Mouse (Mus musculus): ENCODE results near the gene Gnaq. TPM values are rescaled to one million over a fixed set of nuclear protein-coding genes. Genes with fewer than 3 reads are reported as not detected.
"Not testable (repeated sequence)": the region's sequence is repeated elsewhere in the genome, so short reads cannot be mapped to it uniquely, and the experiment has no call there.

Gene Gnaq
- total RNA-seq, 2 experiments from 2014 or later = 161 to 168 TPM

GRCm38 (mm10) chr19:16140710-16141109, 8.1 kb downstream of the Gnaq start:
- intact Hi-C loops (cut with DNase I) = no loop called here
- no peak for DNase-seq (ENCODE audit: low spot score in 2 of 2)

GRCm38 (mm10) chr19:16141857-16142256, 9.2 kb downstream of the Gnaq start:
- intact Hi-C loops (cut with DNase I) = no loop called here
- DNase-seq (ENCODE audit: low spot score in 2 of 2) = no peak

GRCm38 (mm10) chr19:16142990-16143389, 10.4 kb downstream of the Gnaq start:
- intact Hi-C loops (cut with DNase I) = no loop called here
- DNase-seq (ENCODE audit: low spot score in 2 of 2) = no peak

- intact Hi-C loops (cut with DNase I) = no loop called here
- DNase-seq (ENCODE audit: low spot score in 2 of 2) = no peak
Observed at GRCm38 (mm10) chr19:16147446-16147845, 14.8 kb downstream of the Gnaq start.

- intact Hi-C loops (cut with DNase I) = no loop called here
- DNase-seq (ENCODE audit: low spot score in 2 of 2) = no peak
Observed at GRCm38 (mm10) chr19:16149094-16149493, 16.5 kb downstream of the Gnaq start.

- intact Hi-C loops (cut with DNase I) = no loop called here
- no peak for DNase-seq (ENCODE audit: low spot score in 2 of 2)
Observed at GRCm38 (mm10) chr19:16150328-16150727, 17.7 kb downstream of the Gnaq start.

- intact Hi-C loops (cut with DNase I) = no loop called here
Observed at GRCm38 (mm10) chr19:16153851-16154250, 21.2 kb downstream of the Gnaq start.

GRCm38 (mm10) chr19:16154480-16154879, 21.8 kb downstream of the Gnaq start:
- intact Hi-C loops (cut with DNase I) = no loop called here

More at GRCm38 (mm10) chr19:16153851-16154250, 21.2 kb downstream of the Gnaq start:
- no peak for DNase-seq (ENCODE audit: low spot score in 2 of 2)

GRCm38 (mm10) chr19:16157120-16157519, 24.5 kb downstream of the Gnaq start:
- intact Hi-C loops (cut with DNase I) = no loop called here
- no peak for DNase-seq (ENCODE audit: low spot score in 2 of 2)

More at GRCm38 (mm10) chr19:16154480-16154879, 21.8 kb downstream of the Gnaq start:
- DNase-seq (ENCODE audit: low spot score in 2 of 2) = no peak

- no peak for DNase-seq (ENCODE audit: low spot score in 2 of 2)
- intact Hi-C loops (cut with DNase I) = no loop called here
Observed at GRCm38 (mm10) chr19:16160759-16161158, 28.1 kb downstream of the Gnaq start.

GRCm38 (mm10) chr19:16161222-16161621, 28.6 kb downstream of the Gnaq start:
- no peak for DNase-seq (ENCODE audit: low spot score in 2 of 2)
- intact Hi-C loops (cut with DNase I) = no loop called here

GRCm38 (mm10) chr19:16164396-16164795, 31.8 kb downstream of the Gnaq start:
- DNase-seq (ENCODE audit: low spot score in 2 of 2); intact Hi-C loops (cut with DNase I): not testable (repeated sequence)

GRCm38 (mm10) chr19:16167185-16167584, 34.6 kb downstream of the Gnaq start:
- intact Hi-C loops (cut with DNase I) = loop anchor here (5.0 kb wide), 1 partner anchor 35 kb away; the partner anchor contains the start of gene Gnaq
- peak in 1 of 2 experiments; percentile 26 for DNase-seq (ENCODE audit: low spot score in 2 of 2)

- intact Hi-C loops (cut with DNase I) = loop anchor here (5.0 kb wide), 1 partner anchor 36 kb away; the partner anchor contains the start of gene Gnaq
- DNase-seq (ENCODE audit: low spot score in 2 of 2) = no peak
Observed at GRCm38 (mm10) chr19:16168192-16168591, 35.6 kb downstream of the Gnaq start.

- DNase-seq (ENCODE audit: low spot score in 2 of 2) = no peak
- intact Hi-C loops (cut with DNase I) = loop anchor here (5.0 kb wide), 1 partner anchor 36 kb away; the partner anchor contains the start of gene Gnaq
Observed at GRCm38 (mm10) chr19:16168653-16169198, 36.1 kb downstream of the Gnaq start.

GRCm38 (mm10) chr19:16170724-16171123, 38.1 kb downstream of the Gnaq start:
- no peak for DNase-seq (ENCODE audit: low spot score in 2 of 2)
- intact Hi-C loops (cut with DNase I) = no loop called here

- DNase-seq (ENCODE audit: low spot score in 2 of 2) = no peak
- intact Hi-C loops (cut with DNase I) = no loop called here
Observed at GRCm38 (mm10) chr19:16173721-16174120, 41.1 kb downstream of the Gnaq start.

GRCm38 (mm10) chr19:16176426-16176825, 43.8 kb downstream of the Gnaq start:
- intact Hi-C loops (cut with DNase I) = no loop called here
- DNase-seq (ENCODE audit: low spot score in 2 of 2) = no peak

- no peak for DNase-seq (ENCODE audit: low spot score in 2 of 2)
- intact Hi-C loops (cut with DNase I) = no loop called here
Observed at GRCm38 (mm10) chr19:16177139-16177727, 44.6 kb downstream of the Gnaq start.

GRCm38 (mm10) chr19:16181258-16181657, 48.6 kb downstream of the Gnaq start:
- intact Hi-C loops (cut with DNase I) = no loop called here
- DNase-seq (ENCODE audit: low spot score in 2 of 2) = no peak

GRCm38 (mm10) chr19:16181852-16182475, 49.3 kb downstream of the Gnaq start:
- no peak for DNase-seq (ENCODE audit: low spot score in 2 of 2)
- intact Hi-C loops (cut with DNase I) = no loop called here

Measured in left cerebral cortex, postnatal 36 days (tissue).